Mouse (Mus musculus): ENCODE data around the gene Mosmo.

- no peak for TF ChIP-seq CTCF (IDR thresholded peaks at IDR 0.05; ENCODE audit: low read depth)
- no peak for TF ChIP-seq EP300 (IDR thresholded peaks at IDR 0.05; ENCODE audit: low read depth)
These were observed 39.8 kb downstream of the Mosmo start for GRCm38 (mm10) chr7:120717261-120717660.
